Mouse (Mus musculus): ENCODE measurements around the gene Mrps7. TPM values are rescaled to one million over a fixed set of nuclear protein-coding genes. Genes with fewer than 3 reads are reported as not detected.

Mrps7 gene
- polyA plus RNA-seq, 1 experiment = 13.3 TPM

DNA sequence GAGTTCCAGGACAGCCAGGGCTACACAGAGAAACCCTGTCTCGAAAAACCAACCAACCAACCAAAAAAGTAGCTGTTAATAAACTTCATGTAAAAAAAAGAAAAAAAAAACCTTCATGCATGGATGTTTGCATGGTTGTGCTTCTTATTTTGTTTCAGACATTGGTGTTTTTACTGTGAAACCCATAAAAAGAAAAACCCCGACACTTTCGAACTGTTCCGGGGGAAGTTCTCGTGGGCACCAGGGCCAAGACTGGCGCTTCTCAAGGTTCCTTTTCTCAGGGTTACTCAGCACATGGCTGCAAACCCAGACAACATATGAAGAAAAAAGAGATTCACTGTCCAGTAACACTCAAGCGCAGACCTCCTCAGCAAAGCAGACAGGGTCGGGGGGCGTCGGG is 29.1 kb downstream of the Mrps7 start:
- H3K36me3 ChIP-seq (ENCODE audit: control insufficient read depth, insufficient read depth, low read length) = no peaks in the 10 kb centered on the region
- no peak overlapping the region for H3K4me3 ChIP-seq (ENCODE audit: low read depth, low read length)
- TF ChIP-seq POLR2A (IDR thresholded peaks at IDR 0.05; ENCODE audit: low read depth, low read length) = no peak
- no peak for TF ChIP-seq CTCF (IDR thresholded peaks at IDR 0.05; ENCODE audit: extremely low read depth, insufficient read length, insufficient replicate concordance, low read depth, low read length)
- 82% methylated on average over 10 of the region's 10 CpGs for WGBS
- no peaks in the 10 kb centered on the region for H3K27me3 ChIP-seq (ENCODE audit: control insufficient read depth, insufficient read depth, low read length)
- no peak overlapping the region for H3K27ac ChIP-seq (ENCODE audit: insufficient read depth, low read depth, low read length)
- H3K4me1 ChIP-seq (ENCODE audit: control insufficient read depth, insufficient read depth, insufficient read length, low read length) = peaks cover 4% of the 10 kb centered on the region; the same call in 1 of the 2 replicates

DNA sequence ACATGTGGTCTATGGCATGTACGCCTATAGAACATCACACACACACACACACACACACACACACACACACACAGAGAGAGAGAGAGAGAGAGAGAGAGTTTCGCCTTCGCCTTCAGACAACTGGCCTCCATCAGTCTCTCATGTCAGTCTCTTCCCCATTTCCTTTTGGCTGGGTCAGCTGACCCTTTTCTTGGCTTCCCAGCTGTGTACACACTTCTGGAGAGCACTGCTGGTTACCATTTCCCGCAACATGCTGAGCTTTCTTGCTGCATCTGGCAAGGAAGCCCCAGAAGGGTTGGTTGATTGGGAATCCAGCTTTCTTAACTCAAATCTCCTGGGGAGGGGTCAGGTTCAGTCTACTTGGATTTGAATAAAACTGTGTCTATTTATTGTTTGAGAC is 30.4 kb downstream of the Mrps7 start:
- H3K4me3 ChIP-seq (ENCODE audit: low read depth, low read length) = no peak overlapping the region
- H3K27ac ChIP-seq (ENCODE audit: insufficient read depth, low read depth, low read length) = no peak overlapping the region
- no peak for TF ChIP-seq POLR2A (IDR thresholded peaks at IDR 0.05; ENCODE audit: low read depth, low read length)
- TF ChIP-seq CTCF (IDR thresholded peaks at IDR 0.05; ENCODE audit: extremely low read depth, insufficient read length, insufficient replicate concordance, low read depth, low read length) = no peak
- H3K4me1 ChIP-seq (ENCODE audit: control insufficient read depth, insufficient read depth, insufficient read length, low read length) = peaks cover 4% of the 10 kb centered on the region; the same call in 1 of the 2 replicates
- WGBS = 73% methylated on average over 4 of the region's 4 CpGs
- H3K36me3 ChIP-seq (ENCODE audit: control insufficient read depth, insufficient read depth, low read length) = no peaks in the 10 kb centered on the region
- no peaks in the 10 kb centered on the region for H3K27me3 ChIP-seq (ENCODE audit: control insufficient read depth, insufficient read depth, low read length)

DNA sequence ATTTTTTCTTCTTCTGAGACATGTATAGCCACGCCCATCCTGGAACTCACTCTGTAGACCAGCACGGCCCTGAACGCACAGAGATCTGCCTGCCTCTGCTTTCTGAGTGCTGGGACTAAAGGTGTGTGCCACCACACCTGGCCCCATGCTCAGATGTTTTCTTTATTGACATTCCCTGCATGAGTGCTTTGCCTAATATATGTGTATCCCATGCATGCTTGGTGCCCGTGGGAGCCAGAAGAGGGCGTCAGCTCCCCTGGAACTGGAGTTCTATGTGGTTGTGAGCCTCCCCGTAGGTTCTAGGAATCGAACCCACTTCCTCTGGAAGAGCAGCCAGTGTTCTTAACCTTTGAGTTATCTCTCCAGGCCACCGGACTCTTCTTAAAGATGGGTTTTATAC is 31.3 kb downstream of the Mrps7 start:
- no peak for TF ChIP-seq POLR2A (IDR thresholded peaks at IDR 0.05; ENCODE audit: low read depth, low read length)
- TF ChIP-seq CTCF (IDR thresholded peaks at IDR 0.05; ENCODE audit: extremely low read depth, insufficient read length, insufficient replicate concordance, low read depth, low read length) = no peak
- WGBS = 86% methylated on average over 8 of the region's 8 CpGs
- H3K4me3 ChIP-seq (ENCODE audit: low read depth, low read length) = no peak overlapping the region
- no peaks in the 10 kb centered on the region for H3K36me3 ChIP-seq (ENCODE audit: control insufficient read depth, insufficient read depth, low read length)
- no peaks in the 10 kb centered on the region for H3K27me3 ChIP-seq (ENCODE audit: control insufficient read depth, insufficient read depth, low read length)
- H3K27ac ChIP-seq (ENCODE audit: insufficient read depth, low read depth, low read length) = no peak overlapping the region
- peaks cover 10% of the 10 kb centered on the region for H3K4me1 ChIP-seq (ENCODE audit: control insufficient read depth, insufficient read depth, insufficient read length, low read length)

DNA sequence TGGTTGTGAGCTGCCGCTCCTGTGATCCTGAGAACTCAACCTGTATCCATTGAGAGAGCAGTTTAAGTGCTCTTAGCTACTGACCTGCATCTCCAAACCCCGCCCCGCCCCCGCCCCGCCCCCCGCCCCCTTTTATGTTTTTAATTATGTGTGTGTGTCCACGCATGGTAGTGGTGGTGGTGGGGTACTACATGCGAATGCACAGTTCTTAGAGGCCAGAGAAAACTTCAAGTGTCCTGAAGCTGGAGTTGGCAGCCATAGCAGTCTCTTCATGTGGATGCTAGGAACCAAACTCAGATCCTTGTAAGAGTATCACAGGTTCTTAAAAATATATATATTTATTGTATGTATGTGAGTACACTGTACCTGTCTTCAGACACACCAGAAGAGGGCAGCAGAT is 31.8 kb downstream of the Mrps7 start:
- Histone ChIP-seq H3K4me1 (ENCODE audit: control insufficient read depth, insufficient read depth, insufficient read length, low read length) (peaks cover 14% of the 10 kb centered on the region), H3K27ac (ENCODE audit: insufficient read depth, low read depth, low read length) (no peak overlapping the region), H3K27me3 (ENCODE audit: control insufficient read depth, insufficient read depth, low read length) (no peaks in the 10 kb centered on the region), H3K4me3 (ENCODE audit: low read depth, low read length) (no peak overlapping the region), H3K36me3 (ENCODE audit: control insufficient read depth, insufficient read depth, low read length) (no peaks in the 10 kb centered on the region)
- WGBS = 78% methylated on average over 8 of the region's 8 CpGs
- TF ChIP-seq CTCF (IDR thresholded peaks at IDR 0.05; ENCODE audit: extremely low read depth, insufficient read length, insufficient replicate concordance, low read depth, low read length) (no peak), POLR2A (IDR thresholded peaks at IDR 0.05; ENCODE audit: low read depth, low read length) (no peak)

DNA sequence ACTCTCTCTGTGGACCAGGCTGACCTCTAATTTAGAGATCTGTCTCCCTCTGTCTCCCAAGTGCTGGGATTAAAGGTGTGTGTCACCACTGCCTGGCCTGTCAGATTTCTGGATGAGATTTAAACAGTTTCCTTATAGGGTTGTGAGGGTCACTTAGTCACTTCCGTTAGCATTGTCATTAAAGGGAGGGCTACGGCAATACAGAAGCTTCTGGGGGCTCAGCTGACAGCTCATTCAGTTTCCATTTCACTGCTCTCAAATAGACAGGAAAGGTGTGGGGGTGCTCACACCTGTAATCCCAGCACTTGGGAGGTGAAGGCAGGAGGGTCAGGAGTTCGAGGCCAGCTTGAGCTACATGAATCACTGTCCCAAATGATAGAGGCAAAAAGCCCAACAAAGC is 33.2 kb downstream of the Mrps7 start:
- no peak overlapping the region for H3K27ac ChIP-seq (ENCODE audit: insufficient read depth, low read depth, low read length)
- peaks cover 20% of the 10 kb centered on the region for H3K4me1 ChIP-seq (ENCODE audit: control insufficient read depth, insufficient read depth, insufficient read length, low read length)
- H3K4me3 ChIP-seq (ENCODE audit: low read depth, low read length) = no peak overlapping the region
- WGBS = 77% methylated on average over 3 of the region's 3 CpGs
- H3K36me3 ChIP-seq (ENCODE audit: control insufficient read depth, insufficient read depth, low read length) = no peaks in the 10 kb centered on the region
- TF ChIP-seq CTCF (IDR thresholded peaks at IDR 0.05; ENCODE audit: extremely low read depth, insufficient read length, insufficient replicate concordance, low read depth, low read length) (no peak), POLR2A (IDR thresholded peaks at IDR 0.05; ENCODE audit: low read depth, low read length) (no peak)
- H3K27me3 ChIP-seq (ENCODE audit: control insufficient read depth, insufficient read depth, low read length) = no peaks in the 10 kb centered on the region

DNA sequence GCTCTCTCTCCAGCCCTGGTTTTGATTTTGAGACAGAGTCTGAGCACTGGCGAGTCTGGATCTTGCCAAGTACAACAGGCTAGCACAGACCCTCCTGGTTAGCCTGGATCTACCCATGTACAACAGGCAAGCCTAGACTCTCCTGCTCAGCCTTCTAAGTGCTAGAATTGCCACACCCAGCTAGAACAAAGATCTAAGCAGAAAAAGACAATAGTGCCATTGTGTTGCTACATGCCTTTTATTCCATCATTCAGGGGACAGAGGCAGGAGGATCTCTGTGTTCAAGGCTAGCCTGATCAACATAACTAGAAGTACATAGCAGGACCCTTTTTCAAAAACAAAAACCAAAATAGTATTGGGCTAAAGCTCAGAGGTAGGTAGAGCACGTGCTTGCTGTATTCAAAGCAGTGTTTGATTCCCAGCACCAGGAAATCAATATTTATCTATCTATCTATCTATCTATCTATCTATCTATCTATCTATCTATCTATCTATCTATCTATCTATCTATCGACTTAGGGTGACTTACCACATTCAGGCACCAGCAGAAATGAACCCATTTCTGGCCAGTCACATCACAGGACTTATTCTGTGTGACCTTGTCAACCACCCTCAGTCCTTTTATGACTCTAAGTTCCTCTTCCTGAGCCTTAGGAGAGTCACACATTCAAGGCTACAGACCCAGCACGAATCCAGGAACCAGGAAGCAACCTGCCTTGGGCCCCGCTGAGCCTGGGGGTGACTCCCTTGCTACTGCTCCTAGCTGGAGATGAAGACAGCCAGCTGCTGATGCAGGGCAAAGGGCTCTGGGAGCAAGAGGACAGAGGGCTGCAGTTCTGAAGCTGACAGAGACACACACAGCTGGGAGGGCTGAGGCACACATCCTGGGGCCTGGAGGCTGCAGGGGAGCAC is 35.0 kb downstream of the Mrps7 start:
- Histone ChIP-seq H3K27me3 (ENCODE audit: control insufficient read depth, insufficient read depth, low read length) (no peaks in the 10 kb centered on the region), H3K36me3 (ENCODE audit: control insufficient read depth, insufficient read depth, low read length) (peaks cover 3% of the 10 kb centered on the region; the same call in 1 of the 2 replicates), H3K27ac (ENCODE audit: insufficient read depth, low read depth, low read length) (peak overlapping the region; percentile 28; the same call in 1 of the 2 replicates), H3K4me1 (ENCODE audit: control insufficient read depth, insufficient read depth, insufficient read length, low read length) (peaks cover 20% of the 10 kb centered on the region), H3K4me3 (ENCODE audit: low read depth, low read length) (no peak overlapping the region)
- 44% methylated on average over 5 of the region's 5 CpGs for WGBS
- no peak for TF ChIP-seq CTCF (IDR thresholded peaks at IDR 0.05; ENCODE audit: extremely low read depth, insufficient read length, insufficient replicate concordance, low read depth, low read length)
- TF ChIP-seq POLR2A (IDR thresholded peaks at IDR 0.05; ENCODE audit: low read depth, low read length) = no peak

DNA sequence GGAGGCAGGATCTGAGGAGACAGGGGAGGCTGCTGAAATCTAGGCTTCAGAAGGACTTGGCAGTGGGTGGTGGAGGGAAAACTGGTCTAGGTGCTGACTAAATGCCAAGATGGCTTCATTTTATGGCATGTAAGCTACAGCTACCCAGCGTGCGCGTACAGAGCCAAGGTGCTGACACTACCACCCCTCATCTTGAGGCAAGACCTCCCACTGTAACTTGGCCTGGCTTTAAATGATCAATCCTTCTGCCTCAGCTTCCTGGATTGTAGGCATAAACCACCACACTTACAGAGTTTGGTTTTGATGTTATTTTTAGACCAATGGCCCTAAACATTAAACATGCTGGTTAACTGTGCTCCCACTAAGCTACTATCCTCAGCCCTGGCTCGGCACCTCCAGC is 35.8 kb downstream of the Mrps7 start:
- WGBS = 62% methylated on average over 4 of the region's 4 CpGs
- H3K4me3 ChIP-seq (ENCODE audit: low read depth, low read length) = no peak overlapping the region
- no peaks in the 10 kb centered on the region for H3K27me3 ChIP-seq (ENCODE audit: control insufficient read depth, insufficient read depth, low read length)
- H3K4me1 ChIP-seq (ENCODE audit: control insufficient read depth, insufficient read depth, insufficient read length, low read length) = peaks cover 20% of the 10 kb centered on the region
- H3K36me3 ChIP-seq (ENCODE audit: control insufficient read depth, insufficient read depth, low read length) = peaks cover 8% of the 10 kb centered on the region
- H3K27ac ChIP-seq (ENCODE audit: insufficient read depth, low read depth, low read length) = peak overlapping the region; percentile 28; the same call in 1 of the 2 replicates
- TF ChIP-seq CTCF (IDR thresholded peaks at IDR 0.05; ENCODE audit: extremely low read depth, insufficient read length, insufficient replicate concordance, low read depth, low read length) = no peak
- no peak for TF ChIP-seq POLR2A (IDR thresholded peaks at IDR 0.05; ENCODE audit: low read depth, low read length)

Measured in small intestine, adult 2 months (tissue).